18 mouse cellular contexts compared by ENCODE assay signal in the genomic region with DNA sequence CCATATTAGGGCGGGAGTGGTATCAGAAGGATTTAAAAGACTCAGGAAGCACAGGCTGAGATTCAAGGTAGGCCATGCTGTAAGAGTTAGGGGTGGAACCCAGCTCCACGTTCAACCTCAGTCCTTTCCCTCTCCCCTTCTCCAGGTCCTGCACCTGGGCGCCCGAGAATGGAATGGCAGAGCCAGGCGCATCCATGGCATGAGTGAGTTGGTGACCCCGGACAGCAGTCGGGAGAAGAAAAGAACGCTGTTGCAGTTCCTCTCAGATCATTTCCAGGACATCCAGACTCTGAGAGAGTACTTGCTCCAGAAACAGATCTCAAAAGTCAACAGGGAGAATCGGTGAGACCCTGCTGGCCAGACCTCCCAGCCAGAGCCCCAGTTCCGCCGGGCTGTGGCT. TPM values are rescaled to one million over a fixed set of nuclear protein-coding genes. Genes with fewer than 3 reads are reported as not detected.
"Had no signal": no experiment of that assay in that cellular context is flagged by ENCODE, and none has a peak within 500 bp of the region (broad histone marks: within the 10 kb centered on the region; RNA-seq: fewer than 3 reads in every experiment).

No protein-coding gene starts in this region.

- H3K27ac ChIP-seq: layer of hippocampus, adult 2 months; limb, embryonic 12.5 days; liver, embryonic 13.5 days; lung, embryonic 15.5 days; macrophage; midbrain, embryonic 15.5 days; neural tube, embryonic 12.5 days; stomach, postnatal 0 days had no signal

- H3K9me3 ChIP-seq: limb, embryonic 12.5 days; liver, embryonic 13.5 days; lung, embryonic 15.5 days; megakaryocyte, embryonic 14.5 days; midbrain, embryonic 15.5 days; neural tube, embryonic 12.5 days had no signal

- H3K4me3 ChIP-seq: neural tube, embryonic 12.5 days had no signal

- ATAC-seq: liver, postnatal 0 days; midbrain, embryonic 15.5 days had no signal

- DNase-seq: kidney, postnatal 4 days; liver; liver, embryonic 13.5 days; lung, postnatal 14 days had no signal

- H3K27me3 ChIP-seq: limb, embryonic 12.5 days; liver, embryonic 13.5 days; lung, embryonic 15.5 days; megakaryocyte, embryonic 14.5 days; midbrain, embryonic 15.5 days; neural tube, embryonic 12.5 days had no signal

- H3K4me2 ChIP-seq: midbrain, embryonic 11.5 days had no signal

- H3K9ac ChIP-seq: limb, embryonic 12.5 days; liver, embryonic 13.5 days; liver, postnatal 0 days; lung, embryonic 15.5 days; midbrain, embryonic 15.5 days; neural tube, embryonic 12.5 days had no signal

RNA-seq across cellular contexts. Expression of gene Erich4, which starts 5.1 kb away (rescaled TPM):
- total RNA-seq: layer of hippocampus, adult 2 months; layer of hippocampus, postnatal 10 days; left cerebral cortex, postnatal 36 days; monocyte, adult 5-6 weeks; neutrophil, adult 5-6 weeks had no signal
- polyA plus RNA-seq: limb, embryonic 12.5 days; lung, embryonic 15.5 days; macrophage; midbrain, embryonic 11.5 days; midbrain, embryonic 15.5 days; neural tube, embryonic 12.5 days; stomach, postnatal 0 days had no signal
